Mouse (Mus musculus) c-Kit-positive CD71-positive TER-119-positive erythroid progenitor cells, embryonic 14.5 days (primary cell): Measurements from ENCODE around the gene Rpl37.

Source experiments
- DNase-seq: peaks from one replicate; pipeline ENCODE4 v3.0.0-alpha.2; 2013; ENCODE audit warnings: low spot score

Gene Rpl37

GRCm38 (mm10) chr15:5116270-5117030 is at the start of gene Rpl37:
Gene Rpl37, plus strand, starts transcription at chr15:5116645.
- DNase-seq, result peak; percentile 97

GRCm38 (mm10) chr15:5068801-5069518 is 47.5 kb upstream of the Rpl37 start:
- DNase-seq, result no peak

- DNase-seq, result no peak
These were observed 35.2 kb upstream of the Rpl37 start for GRCm38 (mm10) chr15:5081235-5081634.

DNA sequence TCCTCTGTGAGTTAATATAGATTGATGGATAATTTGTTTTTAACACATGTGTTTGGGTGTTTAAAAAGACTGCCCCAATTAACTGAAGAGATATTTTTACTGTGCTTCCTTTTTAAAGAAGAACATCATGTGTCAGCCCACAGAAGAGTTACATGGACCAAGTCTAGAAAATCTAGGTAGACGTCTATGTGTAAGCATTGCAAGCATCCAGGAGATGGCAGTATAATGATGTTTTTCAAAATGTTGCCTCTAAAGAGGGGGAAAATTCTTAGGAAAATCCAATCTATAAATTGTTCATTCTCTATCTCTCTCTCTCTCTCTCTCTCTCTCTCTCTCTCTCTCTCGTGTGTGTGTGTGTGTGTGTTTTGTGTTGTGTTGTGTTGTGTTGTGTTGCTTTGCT is 30.3 kb upstream of the Rpl37 start:
- DNase-seq, result no peak

GRCm38 (mm10) chr15:5088850-5089608 is 27.4 kb upstream of the Rpl37 start:
- DNase-seq, result no peak

DNA sequence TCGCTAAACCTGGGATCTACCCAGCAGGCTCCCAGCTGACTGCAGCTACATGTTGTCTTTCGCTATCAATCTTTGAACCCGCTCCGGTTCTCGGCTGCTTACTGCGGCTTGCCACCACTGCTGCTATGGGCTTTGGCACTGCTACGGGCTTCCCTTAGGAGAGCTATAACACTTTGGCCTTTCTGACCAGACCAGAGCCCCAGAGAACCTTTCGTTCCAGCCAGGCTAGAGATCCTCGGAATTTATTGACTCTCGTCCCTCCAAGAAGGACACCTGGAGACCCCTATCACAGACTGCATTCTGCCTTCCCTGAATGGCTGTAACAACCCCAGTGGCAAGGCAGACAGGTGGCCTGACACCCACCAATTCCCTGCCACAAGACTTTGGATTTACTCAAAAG is 26.3 kb upstream of the Rpl37 start:
- DNase-seq, result no peak

DNA sequence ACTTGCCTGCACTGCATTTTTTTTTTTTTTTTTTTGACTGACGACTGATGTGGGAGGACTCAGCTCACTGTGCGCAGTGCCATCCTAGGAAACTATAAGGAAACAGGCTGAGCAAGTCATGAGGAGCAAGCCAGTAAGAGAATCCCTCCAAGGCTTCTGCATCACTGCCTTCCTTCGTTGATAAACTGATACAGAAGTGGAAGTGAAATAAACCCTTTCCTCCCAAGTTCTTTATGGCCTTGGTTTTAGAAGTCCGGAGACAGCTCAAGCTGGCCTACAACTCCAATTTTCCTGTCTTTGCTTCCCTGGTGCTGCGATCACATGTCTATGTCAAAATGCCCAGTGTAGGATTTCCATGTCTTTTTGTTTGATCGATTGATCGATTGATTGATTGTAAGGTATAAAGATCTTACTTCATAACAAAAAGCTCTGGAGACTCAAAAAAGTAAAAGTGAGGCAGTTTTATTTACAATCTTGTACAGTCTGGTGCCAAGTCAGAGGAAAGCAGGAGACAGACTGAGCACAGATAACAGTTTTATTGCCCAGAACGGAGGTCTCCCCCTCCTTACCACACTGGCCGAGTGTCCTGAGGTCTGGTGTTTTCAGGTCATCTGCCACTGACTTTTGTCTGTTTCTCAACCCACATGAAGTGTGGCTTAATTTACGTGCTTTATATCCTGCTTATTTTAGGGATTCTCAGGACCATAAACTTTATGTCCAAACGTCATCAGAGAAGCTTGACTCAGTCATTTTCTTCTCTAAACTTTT is 20.7 kb upstream of the Rpl37 start:
- no peak for DNase-seq

GRCm38 (mm10) chr15:5097376-5097775 is 19.1 kb upstream of the Rpl37 start:
- DNase-seq, result no peak

DNA sequence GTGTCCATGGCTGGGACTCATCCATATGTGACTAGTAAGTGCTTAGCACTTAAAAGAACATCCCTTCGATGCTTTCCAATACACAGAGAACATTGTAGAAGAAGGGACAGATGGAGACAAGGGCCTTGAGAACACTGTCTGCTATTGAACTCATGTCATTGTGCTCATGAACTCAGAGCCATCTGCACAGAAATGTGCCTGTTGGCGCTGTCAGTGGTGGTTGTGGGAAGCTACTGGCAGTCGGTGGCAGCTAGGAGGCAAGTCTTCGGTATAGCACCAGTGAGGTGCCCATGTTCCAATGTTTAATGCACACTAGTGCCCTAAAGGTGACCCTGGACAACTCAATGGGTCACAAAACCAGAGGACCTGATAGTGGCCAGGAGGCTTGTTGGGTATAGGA is 14.1 kb upstream of the Rpl37 start:
- no peak for DNase-seq

DNA sequence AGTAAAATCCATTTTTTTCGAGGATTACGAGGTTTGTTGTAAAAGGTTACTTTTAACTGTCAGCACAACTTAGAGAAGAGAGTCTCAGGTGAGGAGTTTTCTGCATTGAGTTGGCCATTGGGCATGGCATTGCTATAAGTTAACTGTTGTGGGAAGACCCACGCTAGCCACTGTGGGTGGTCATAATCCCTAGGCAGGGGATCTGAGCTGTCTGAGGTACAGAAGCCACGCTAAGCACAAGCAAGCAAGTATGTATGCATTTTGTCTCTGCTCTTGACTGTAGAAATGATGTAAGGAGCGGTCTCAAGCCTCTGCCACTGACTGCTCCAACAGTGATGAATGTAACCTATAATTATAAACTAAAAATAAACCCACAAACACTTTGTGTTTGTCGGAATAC is 10.6 kb upstream of the Rpl37 start:
- no peak for DNase-seq

- no peak for DNase-seq
These were observed 10.2 kb upstream of the Rpl37 start for GRCm38 (mm10) chr15:5106293-5106692.

GRCm38 (mm10) chr15:5107686-5108654 is 8.5 kb upstream of the Rpl37 start, which contains the start of gene Card6:
Gene Card6, minus strand, starts transcription at chr15:5108539.
- DNase-seq, result no peak

DNA sequence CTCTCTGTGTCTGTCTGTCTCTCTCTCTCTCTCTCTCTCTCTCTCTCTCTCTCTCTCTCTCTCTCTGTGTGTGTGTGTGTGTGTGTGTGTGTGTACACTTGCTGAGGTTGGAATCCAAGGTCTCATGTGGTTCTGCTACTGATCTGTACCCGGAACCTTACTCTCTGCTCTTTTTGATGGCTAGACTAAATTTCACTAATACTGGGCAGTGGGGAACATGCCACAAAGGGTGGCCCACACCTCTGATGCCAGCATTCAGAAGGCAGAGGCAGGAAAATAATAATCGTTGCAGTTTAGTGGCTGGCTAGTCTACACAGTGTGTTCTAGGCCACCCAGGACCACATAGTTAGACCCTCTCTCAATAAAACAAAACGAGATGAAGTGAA is 7.8 kb upstream of the Rpl37 start:
- DNase-seq, result no peak

GRCm38 (mm10) chr15:5112651-5113050 is 3.8 kb upstream of the Rpl37 start:
- DNase-seq, result no peak

DNA sequence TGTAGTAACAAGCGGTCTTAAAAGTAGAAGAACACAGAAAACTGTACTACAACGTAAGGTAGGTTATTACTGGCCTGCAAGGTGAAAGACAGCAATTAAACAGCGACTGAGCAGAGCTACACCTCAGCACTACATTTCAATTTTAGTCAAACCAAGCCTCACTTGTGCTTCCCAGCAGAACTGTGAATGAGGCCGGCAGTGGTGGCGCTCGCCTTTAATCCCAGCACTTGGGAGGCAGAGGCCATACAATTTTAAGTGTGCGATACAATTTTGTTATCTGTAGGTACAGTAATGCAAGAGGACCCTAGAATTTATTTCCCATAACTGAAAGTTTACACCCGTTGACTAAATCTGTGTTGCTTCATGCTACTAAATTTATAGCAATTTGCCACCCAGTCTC is 1.3 kb upstream of the Rpl37 start:
- no peak for DNase-seq

DNA sequence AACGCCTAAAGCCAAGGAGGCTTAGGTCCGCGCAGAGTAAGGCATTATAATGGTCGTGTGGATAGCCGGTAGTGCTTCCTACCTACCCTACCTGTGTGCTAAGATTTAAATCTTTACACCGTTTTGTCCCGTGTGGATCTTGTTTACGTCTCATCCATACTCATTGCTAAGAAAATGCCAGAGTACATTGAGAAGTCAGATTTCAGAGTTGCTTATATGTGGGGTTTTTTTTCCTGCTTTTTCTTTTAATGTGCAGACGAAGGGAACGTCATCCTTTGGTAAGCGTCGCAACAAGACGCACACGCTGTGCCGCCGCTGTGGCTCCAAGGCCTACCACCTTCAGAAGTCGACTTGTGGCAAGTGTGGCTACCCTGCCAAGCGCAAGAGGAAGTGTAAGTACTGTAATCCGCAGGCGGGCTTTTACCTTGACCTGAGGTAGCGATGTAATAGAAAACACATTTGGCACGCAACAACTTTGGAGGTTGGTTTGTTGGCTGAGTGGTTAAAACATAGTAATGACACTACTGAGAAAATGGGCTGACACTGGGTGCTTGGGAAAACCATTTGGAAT is 671 bp downstream of the Rpl37 start:
- DNase-seq, result no peak

DNA sequence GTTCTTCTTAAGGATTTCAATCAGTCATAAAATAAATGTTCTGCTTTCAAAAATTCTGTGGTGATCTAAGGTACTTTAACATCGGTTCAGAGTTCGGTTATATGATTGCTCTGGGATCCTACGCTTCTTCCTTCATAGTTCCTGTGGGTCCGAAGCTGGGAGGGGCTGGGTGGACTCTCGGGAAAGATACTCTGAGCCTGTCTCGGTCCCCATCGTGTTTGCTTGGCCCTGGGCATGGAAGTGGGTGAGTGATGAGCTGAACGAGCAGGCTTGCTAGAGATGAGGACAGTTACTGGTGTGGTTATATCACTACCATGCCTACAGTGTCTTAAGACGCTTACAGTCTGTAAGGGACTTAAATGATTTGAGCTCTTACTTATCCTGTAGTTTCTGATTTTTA is 2.2 kb downstream of the Rpl37 start:
- no peak for DNase-seq

DNA sequence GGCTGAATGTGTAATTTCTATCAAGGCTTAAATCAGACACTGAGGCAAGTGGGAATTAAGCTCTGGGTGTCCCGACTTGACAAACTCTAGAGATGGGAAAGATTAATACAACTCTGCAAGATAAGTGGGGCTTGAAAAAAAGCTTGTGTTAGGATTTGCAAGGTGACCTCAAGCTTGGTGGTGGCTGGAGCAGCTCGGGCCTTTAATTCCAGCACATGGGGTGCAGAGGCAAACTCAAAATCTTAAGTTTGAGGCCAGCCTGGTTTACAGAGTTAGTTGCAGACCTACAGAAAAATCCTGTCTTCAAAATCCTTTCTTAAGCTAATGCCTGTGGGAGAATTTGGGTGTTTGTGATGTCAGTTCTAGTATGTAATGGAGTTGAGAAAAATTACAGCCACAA is 2.7 kb downstream of the Rpl37 start:
- no peak for DNase-seq

GRCm38 (mm10) chr15:5119707-5120106 is 3.3 kb downstream of the Rpl37 start:
- no peak for DNase-seq

DNA sequence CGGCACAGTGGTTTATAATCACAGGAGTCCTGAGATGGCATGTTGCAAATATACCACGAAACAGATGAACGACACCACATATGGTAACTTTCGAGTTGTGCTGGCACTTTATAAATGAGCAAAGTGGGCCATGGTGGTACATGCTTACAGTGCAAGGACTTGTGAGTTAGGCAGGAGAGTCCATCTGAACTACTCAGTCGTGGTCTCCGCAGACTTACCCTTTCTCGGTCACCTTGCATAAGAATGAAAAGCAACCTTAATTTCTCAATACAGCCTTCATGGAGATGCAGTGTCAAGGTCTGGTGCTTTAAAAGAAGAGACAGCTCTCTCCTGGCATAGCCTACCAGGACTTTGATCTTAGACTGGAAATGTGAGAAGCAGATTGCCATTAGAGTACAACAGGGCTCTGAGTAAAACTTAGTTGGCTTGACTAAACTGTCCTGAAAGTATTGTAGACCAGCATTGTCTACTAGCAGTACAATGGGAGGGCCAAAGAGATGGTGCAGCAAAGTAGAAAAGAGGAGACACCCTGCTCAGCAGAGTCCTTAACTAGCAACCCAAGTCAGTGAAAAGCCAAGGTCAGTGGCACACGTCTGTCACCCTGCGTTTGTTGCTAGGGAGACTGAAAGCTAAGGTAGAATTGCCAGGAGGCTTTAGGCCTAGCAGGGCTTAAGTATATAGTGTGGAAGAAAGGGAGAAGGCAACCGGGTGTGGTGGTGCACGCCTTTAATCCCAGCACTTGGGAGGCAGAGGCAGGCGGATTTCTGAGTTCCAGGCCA is 5.3 kb downstream of the Rpl37 start:
- DNase-seq, result no peak
